Mouse (Mus musculus): ENCODE measurements at regions not wholly inside any gene's neighbourhood (a gene's known extent, or its start where the extent isn't known, plus 50 kb on each side); places are given as distances from the start of the nearest gene placed in this dataset.
A peak's percentile ranks its signal among the peaks of the same experiment; 100 is the strongest.

GRCm38 (mm10) chr12:44674541-44674940 is 345.9 kb downstream of the Nrcam start:
- DNase-seq (ENCODE audit: low spot score) = peak; percentile 3

- no peak for DNase-seq (ENCODE audit: low spot score)
Observed at GRCm38 (mm10) chr12:44675003-44675402, 346.3 kb downstream of the Nrcam start.
